Mouse (Mus musculus) bone marrow macrophage, adult 2 months (primary cell): Measurements from ENCODE around the gene Sh3bgrl2. TPM values are rescaled to one million over a fixed set of nuclear protein-coding genes. Genes with fewer than 3 reads are reported as not detected.

ENCODE experiments used
- H3K27ac ChIP-seq: 2 replicates; pipeline ENCODE4 v1.5.1; 2012; ENCODE audit warnings: low read depth, low read length; ENCODE audit not compliant: insufficient read depth
- H3K4me1 ChIP-seq: 2 replicates; pipeline ENCODE4 v1.6.1; 2012; ENCODE audit warnings: low read length; ENCODE audit not compliant: control insufficient read depth, insufficient read depth
- H3K4me3 ChIP-seq: 2 replicates; pipeline ENCODE4 v1.5.1; 2012; ENCODE audit warnings: mild to moderate bottlenecking, low read length, moderate library complexity; ENCODE audit not compliant: insufficient read depth
- CTCF ChIP-seq: IDR thresholded peaks from 2 replicates; pipeline ENCODE4 v1.5.1; 2012; ENCODE audit warnings: low read depth, mild to moderate bottlenecking, low read length, moderate library complexity
- POLR2A ChIP-seq: IDR thresholded peaks from 2 replicates; pipeline ENCODE4 v1.6.1; 2012; ENCODE audit warnings: mild to moderate bottlenecking, low read depth, low read length, borderline replicate concordance
- polyA plus RNA-seq: library from polyadenylated mRNA; stranded (reverse); fragments of >200 nt; gene quantifications from 2 replicates; pipeline ENCODE4 v1.2.4, GENCODE M21; 2012; ENCODE audit not compliant: missing spikeins, insufficient read depth, insufficient read length

The Sh3bgrl2 gene
- polyA plus RNA-seq, 1 experiment = 20.0 TPM

GRCm38 (mm10) chr9:83663981-83664897 lies 116.1 kb downstream of the Sh3bgrl2 start:
- no peak overlapping the region for H3K4me3 ChIP-seq

GRCm38 (mm10) chr9:83664951-83665350 lies 116.8 kb downstream of the Sh3bgrl2 start:
- Histone ChIP-seq H3K4me1 (no peaks in the 10 kb centered on the region), H3K4me3 (no peak overlapping the region), H3K27ac (no peak overlapping the region)
- TF ChIP-seq CTCF = no peak
- TF ChIP-seq POLR2A = no peak

More at GRCm38 (mm10) chr9:83663981-83664897, 116.1 kb downstream of the Sh3bgrl2 start:
- Histone ChIP-seq H3K27ac (no peak overlapping the region), H3K4me1 (no peaks in the 10 kb centered on the region)
- no peak for TF ChIP-seq POLR2A
- TF ChIP-seq CTCF = no peak

- Histone ChIP-seq H3K4me3 (no peak overlapping the region), H3K27ac (no peak overlapping the region), H3K4me1 (no peaks in the 10 kb centered on the region)
- TF ChIP-seq POLR2A (no peak), CTCF (no peak)
Measured at GRCm38 (mm10) chr9:83667031-83667430, 118.9 kb downstream of the Sh3bgrl2 start.

- no peak overlapping the region for H3K4me3 ChIP-seq
- H3K4me1 ChIP-seq = no peaks in the 10 kb centered on the region
- TF ChIP-seq POLR2A (no peak), CTCF (no peak)
- H3K27ac ChIP-seq = no peak overlapping the region
Measured at GRCm38 (mm10) chr9:83679626-83680025, 131.5 kb downstream of the Sh3bgrl2 start.

- Histone ChIP-seq H3K4me1 (no peaks in the 10 kb centered on the region), H3K27ac (no peak overlapping the region), H3K4me3 (no peak overlapping the region)
- TF ChIP-seq CTCF (no peak), POLR2A (no peak)
Measured at GRCm38 (mm10) chr9:83681661-83682655, 133.8 kb downstream of the Sh3bgrl2 start.

GRCm38 (mm10) chr9:83686511-83687100 lies 138.5 kb downstream of the Sh3bgrl2 start:
- no peak overlapping the region for H3K27ac ChIP-seq
- TF ChIP-seq CTCF (no peak), POLR2A (no peak)
- no peak overlapping the region for H3K4me3 ChIP-seq
- H3K4me1 ChIP-seq = no peaks in the 10 kb centered on the region

- H3K27ac ChIP-seq = no peak overlapping the region
- TF ChIP-seq POLR2A (no peak), CTCF (no peak)
- H3K4me1 ChIP-seq = no peaks in the 10 kb centered on the region
- H3K4me3 ChIP-seq = no peak overlapping the region
Measured at GRCm38 (mm10) chr9:83687904-83688303, 139.8 kb downstream of the Sh3bgrl2 start.

Other genes with a start within 250 kb of the Sh3bgrl2 start
- gene Lca5, start 107.2 kb upstream of the Sh3bgrl2 start, polyA plus RNA-seq = 6.2 and 8.2 TPM in 2 replicates